Mouse (Mus musculus): Measurements from ENCODE around the gene Cd63. TPM values are rescaled to one million over a fixed set of nuclear protein-coding genes. Genes with fewer than 3 reads are reported as not detected.

The Cd63 gene
- polyA plus RNA-seq, 1 experiment = 2,403 TPM

DNA sequence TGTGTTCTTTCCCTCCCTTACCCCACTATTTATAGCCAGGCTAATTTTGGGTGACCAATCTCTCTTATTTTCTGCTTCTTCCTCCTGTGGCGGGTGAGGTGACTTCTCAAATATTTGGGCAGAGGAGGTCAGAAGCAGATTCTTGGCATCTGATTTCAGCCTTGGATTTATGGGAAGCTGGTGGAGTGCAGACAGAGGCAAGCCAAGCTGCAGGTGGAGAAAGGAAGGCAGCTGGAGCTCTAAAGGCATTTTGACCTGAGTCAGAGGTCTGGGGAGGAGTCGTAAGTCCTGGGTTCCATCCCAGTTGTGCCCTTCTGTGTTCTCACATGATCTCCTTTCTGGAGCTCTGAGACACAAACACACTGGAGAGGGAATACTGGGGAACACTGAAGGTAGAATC, 30.7 kb downstream of the Cd63 start:
- Histone ChIP-seq H3K27me3 (ENCODE audit: control insufficient read depth, insufficient read depth, insufficient read length) (no peaks in the 10 kb centered on the region), H3K4me3 (no peak overlapping the region)

DNA sequence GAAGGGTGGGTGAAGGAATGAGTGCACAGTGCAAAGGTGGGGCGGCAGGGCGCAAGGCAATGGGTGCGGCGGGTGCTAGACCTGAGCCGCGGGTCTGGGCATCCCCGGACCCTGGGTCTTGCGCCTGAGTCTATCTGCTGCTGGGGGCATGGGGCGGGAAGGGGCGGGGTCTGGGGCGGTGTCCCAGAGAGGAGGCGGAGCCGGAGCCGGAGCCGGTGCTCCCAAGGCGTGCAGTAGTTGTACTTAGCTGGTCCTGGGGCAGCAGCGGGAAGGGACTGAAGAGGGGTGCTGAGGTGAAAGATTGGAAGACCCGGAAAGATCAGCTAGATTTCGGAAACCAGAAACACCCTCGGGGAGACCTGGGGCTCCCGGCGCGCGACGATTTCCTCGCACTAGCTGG, 32.8 kb downstream of the Cd63 start, which contains the start of gene Itga7:
Gene Itga7, plus strand, starts transcription at position 245 of the 400 bp plus-strand sequence.
- Histone ChIP-seq H3ac (ENCODE audit: control insufficient read depth, insufficient read length) (peak within 1 kb of the TSS; percentile 47), H3K79me2 (ENCODE audit: control insufficient read depth, insufficient read depth) (peaks cover 58% of the 10 kb centered on the region), H3K27me3 (ENCODE audit: control insufficient read depth, insufficient read depth, insufficient read length) (no peaks in the 10 kb centered on the region), H3K4me2 (ENCODE audit: low read depth) (peak within 1 kb of the TSS; percentile 98), H3K36me3 (ENCODE audit: control insufficient read depth, insufficient read depth) (no peaks in the 10 kb centered on the region), H3K4me3 (peak within 1 kb of the TSS; percentile 91)
- TF ChIP-seq POLR2A (IDR thresholded peaks at IDR 0.05; ENCODE audit: insufficient read length, low read depth) = peak; percentile 82
- no peak for TF ChIP-seq CEBPB (IDR thresholded peaks at IDR 0.05; ENCODE audit: insufficient read depth, poor library complexity, severe bottlenecking)
- TF ChIP-seq USF1 (IDR thresholded peaks at IDR 0.05; ENCODE audit: low read depth) = no peak
- peak in 1 of 3 experiments; percentile 3 for TF ChIP-seq MYOD1 (IDR thresholded peaks at IDR 0.05; ENCODE audit: control insufficient read depth in 1 of 3, insufficient read length in 2 of 3, low read depth in 2 of 3)
- TF ChIP-seq E2F4 (IDR thresholded peaks at IDR 0.05; ENCODE audit: insufficient read depth) = no peak
- TF ChIP-seq SRF (IDR thresholded peaks at IDR 0.05; ENCODE audit: control insufficient read depth, insufficient read length, low read depth) = no peak
- TF ChIP-seq MAX (IDR thresholded peaks at IDR 0.05; ENCODE audit: low read depth) = no peak
- no peak for TF ChIP-seq MYOG (IDR thresholded peaks at IDR 0.05; ENCODE audit: control insufficient read depth in 1 of 3, insufficient read depth in 1 of 3, insufficient read length in 2 of 3, low read depth in 2 of 3)
- TF ChIP-seq TCF12 (IDR thresholded peaks at IDR 0.05; ENCODE audit: insufficient read depth, poor library complexity, severe bottlenecking) = no peak
- no peak for TF ChIP-seq REST (IDR thresholded peaks at IDR 0.05; ENCODE audit: insufficient read depth, insufficient read length)
- peak; percentile 84 for TF ChIP-seq POLR2AphosphoS2 (IDR thresholded peaks at IDR 0.05; ENCODE audit: insufficient read length, low read depth)
- no peak for TF ChIP-seq TCF3 (IDR thresholded peaks at IDR 0.05; ENCODE audit: insufficient read length, low read depth)

More for the DNA sequence above, 30.7 kb downstream of the Cd63 start:
- Histone ChIP-seq H3K36me3 (ENCODE audit: control insufficient read depth, insufficient read depth) (no peaks in the 10 kb centered on the region), H3ac (ENCODE audit: control insufficient read depth, insufficient read length) (no peak overlapping the region), H3K79me2 (ENCODE audit: control insufficient read depth, insufficient read depth) (peaks cover 37% of the 10 kb centered on the region), H3K4me2 (ENCODE audit: low read depth) (peak overlapping the region; percentile 91)
- no peak for TF ChIP-seq POLR2AphosphoS2 (IDR thresholded peaks at IDR 0.05; ENCODE audit: insufficient read length, low read depth)
- peak; percentile 25 to 93 (median 88) for TF ChIP-seq MYOG (IDR thresholded peaks at IDR 0.05; ENCODE audit: control insufficient read depth in 1 of 3, insufficient read depth in 1 of 3, insufficient read length in 2 of 3, low read depth in 2 of 3)
- TF ChIP-seq TCF12 (IDR thresholded peaks at IDR 0.05; ENCODE audit: insufficient read depth, poor library complexity, severe bottlenecking) = peak; percentile 91
- peak; percentile 36; the same call in 1 of the 2 replicates for TF ChIP-seq CEBPB (IDR thresholded peaks at IDR 0.05; ENCODE audit: insufficient read depth, poor library complexity, severe bottlenecking)
- TF ChIP-seq E2F4 (IDR thresholded peaks at IDR 0.05; ENCODE audit: insufficient read depth) = no peak
- TF ChIP-seq REST (IDR thresholded peaks at IDR 0.05; ENCODE audit: insufficient read depth, insufficient read length) = no peak
- no peak for TF ChIP-seq SRF (IDR thresholded peaks at IDR 0.05; ENCODE audit: control insufficient read depth, insufficient read length, low read depth)
- peak; percentile 58 for TF ChIP-seq TCF3 (IDR thresholded peaks at IDR 0.05; ENCODE audit: insufficient read length, low read depth)
- TF ChIP-seq MYOD1 (IDR thresholded peaks at IDR 0.05; ENCODE audit: control insufficient read depth in 1 of 3, insufficient read length in 2 of 3, low read depth in 2 of 3) = peak; percentile 73 to 92 (median 89)
- peak; percentile 14 for TF ChIP-seq USF1 (IDR thresholded peaks at IDR 0.05; ENCODE audit: low read depth)
- TF ChIP-seq POLR2A (IDR thresholded peaks at IDR 0.05; ENCODE audit: insufficient read length, low read depth) = no peak
- TF ChIP-seq MAX (IDR thresholded peaks at IDR 0.05; ENCODE audit: low read depth) = no peak

DNA sequence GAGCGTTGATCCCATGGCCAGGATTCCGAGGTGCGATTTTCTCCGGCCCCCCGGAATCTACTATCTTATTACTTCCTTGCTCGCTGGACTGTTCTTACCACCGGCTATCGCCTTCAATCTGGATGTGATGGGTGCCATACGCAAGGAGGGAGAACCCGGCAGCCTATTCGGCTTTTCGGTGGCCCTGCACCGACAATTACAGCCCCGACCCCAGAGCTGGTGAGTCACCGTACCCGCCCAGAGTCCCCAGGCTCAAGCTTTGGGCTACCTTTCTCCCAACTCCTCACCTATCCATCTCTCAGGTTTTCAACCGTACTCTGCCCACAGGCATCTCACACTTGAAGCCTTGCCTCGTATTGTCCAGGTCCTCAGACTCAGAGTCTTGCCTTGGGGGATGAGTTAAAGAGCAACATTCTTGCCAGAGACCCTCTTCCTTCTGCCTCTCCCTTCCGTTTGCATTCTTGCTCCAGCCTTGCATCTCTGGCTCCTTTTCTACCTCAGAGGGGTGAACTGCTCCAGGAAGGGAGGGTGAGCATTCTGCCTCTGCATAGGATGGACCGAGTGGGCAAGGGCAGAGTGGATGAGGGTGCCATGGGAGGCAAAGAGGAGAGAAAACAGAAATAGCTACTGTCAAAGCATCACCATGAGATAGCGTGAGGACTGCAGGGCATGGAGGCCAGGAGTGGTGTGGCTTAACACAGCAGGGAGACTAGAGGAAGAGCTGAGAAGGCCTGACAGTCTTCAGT, 33.4 kb downstream of the Cd63 start:
- Histone ChIP-seq H3K4me2 (ENCODE audit: low read depth) (peak overlapping the region; percentile 98), H3K79me2 (ENCODE audit: control insufficient read depth, insufficient read depth) (peaks cover 64% of the 10 kb centered on the region), H3ac (ENCODE audit: control insufficient read depth, insufficient read length) (peak overlapping the region; percentile 47), H3K27me3 (ENCODE audit: control insufficient read depth, insufficient read depth, insufficient read length) (no peaks in the 10 kb centered on the region), H3K36me3 (ENCODE audit: control insufficient read depth, insufficient read depth) (no peaks in the 10 kb centered on the region), H3K4me3 (peak overlapping the region; percentile 91)
- TF ChIP-seq SRF (IDR thresholded peaks at IDR 0.05; ENCODE audit: control insufficient read depth, insufficient read length, low read depth) (no peak), POLR2AphosphoS2 (IDR thresholded peaks at IDR 0.05; ENCODE audit: insufficient read length, low read depth) (peak; percentile 18), CEBPB (IDR thresholded peaks at IDR 0.05; ENCODE audit: insufficient read depth, poor library complexity, severe bottlenecking) (no peak), USF1 (IDR thresholded peaks at IDR 0.05; ENCODE audit: low read depth) (no peak), TCF12 (IDR thresholded peaks at IDR 0.05; ENCODE audit: insufficient read depth, poor library complexity, severe bottlenecking) (no peak), POLR2A (IDR thresholded peaks at IDR 0.05; ENCODE audit: insufficient read length, low read depth) (peak; percentile 10), MYOD1 (IDR thresholded peaks at IDR 0.05; ENCODE audit: control insufficient read depth in 1 of 3, insufficient read length in 2 of 3, low read depth in 2 of 3) (no peak)

DNA sequence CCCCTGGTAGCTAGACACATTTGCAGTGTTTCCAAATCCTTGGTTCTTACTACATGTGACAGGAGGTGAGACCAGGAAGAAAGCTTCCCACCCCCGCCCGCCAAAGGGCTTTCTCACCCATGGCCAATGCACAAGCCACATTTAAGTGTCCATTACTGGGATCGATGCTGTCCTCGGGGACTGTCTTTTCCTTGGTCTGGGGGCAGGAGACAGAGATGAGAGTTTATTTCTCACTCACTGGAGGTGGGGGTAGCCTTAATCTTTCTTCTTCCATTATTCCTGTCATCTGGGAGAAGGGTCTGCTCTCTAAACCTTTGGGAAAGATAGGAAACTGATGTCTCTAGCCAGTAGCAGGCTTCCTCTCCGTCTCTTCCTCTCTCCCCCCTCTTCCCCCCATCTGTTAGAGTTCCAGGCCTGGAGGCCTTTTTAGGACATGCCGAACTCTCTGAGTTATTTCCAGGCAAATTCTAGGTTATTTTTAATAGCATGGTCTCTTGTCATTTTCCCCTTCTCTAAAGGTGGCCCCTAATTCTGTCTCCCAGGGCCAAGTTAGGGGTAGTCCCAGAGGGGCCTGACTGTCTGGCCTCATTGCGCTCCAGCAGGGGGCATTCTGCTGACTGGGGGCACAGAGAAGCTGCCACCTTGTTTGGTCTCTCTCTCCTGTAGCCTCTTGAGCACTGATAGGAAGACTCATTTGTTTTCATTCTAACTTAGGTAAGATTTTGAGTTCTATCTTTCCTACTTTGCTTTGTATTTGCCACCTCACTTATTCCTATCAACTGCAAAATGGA, 34.4 kb downstream of the Cd63 start:
- no peak for TF ChIP-seq MAX (IDR thresholded peaks at IDR 0.05; ENCODE audit: low read depth)
- no peak for TF ChIP-seq REST (IDR thresholded peaks at IDR 0.05; ENCODE audit: insufficient read depth, insufficient read length)
- TF ChIP-seq USF1 (IDR thresholded peaks at IDR 0.05; ENCODE audit: low read depth) = no peak
- TF ChIP-seq MYOG (IDR thresholded peaks at IDR 0.05; ENCODE audit: control insufficient read depth in 1 of 3, insufficient read depth in 1 of 3, insufficient read length in 2 of 3, low read depth in 2 of 3) = no peak
- TF ChIP-seq TCF12 (IDR thresholded peaks at IDR 0.05; ENCODE audit: insufficient read depth, poor library complexity, severe bottlenecking) = no peak
- no peak for TF ChIP-seq MYOD1 (IDR thresholded peaks at IDR 0.05; ENCODE audit: control insufficient read depth in 1 of 3, insufficient read length in 2 of 3, low read depth in 2 of 3)
- TF ChIP-seq TCF3 (IDR thresholded peaks at IDR 0.05; ENCODE audit: insufficient read length, low read depth) = no peak
- no peak for TF ChIP-seq E2F4 (IDR thresholded peaks at IDR 0.05; ENCODE audit: insufficient read depth)
- TF ChIP-seq POLR2AphosphoS2 (IDR thresholded peaks at IDR 0.05; ENCODE audit: insufficient read length, low read depth) = no peak
- H3K36me3 ChIP-seq (ENCODE audit: control insufficient read depth, insufficient read depth) = peaks cover 7% of the 10 kb centered on the region
- H3ac ChIP-seq (ENCODE audit: control insufficient read depth, insufficient read length) = peak overlapping the region; percentile 47
- H3K4me3 ChIP-seq = peak overlapping the region; percentile 91
- no peaks in the 10 kb centered on the region for H3K27me3 ChIP-seq (ENCODE audit: control insufficient read depth, insufficient read depth, insufficient read length)
- peaks cover 74% of the 10 kb centered on the region for H3K79me2 ChIP-seq (ENCODE audit: control insufficient read depth, insufficient read depth)
- H3K4me2 ChIP-seq (ENCODE audit: low read depth) = peak overlapping the region; percentile 98
